Mouse (Mus musculus): Measurements from ENCODE around the gene Ptprd. TPM values are rescaled to one million over a fixed set of nuclear protein-coding genes. Genes with fewer than 3 reads are reported as not detected.

Ptprd gene
- polyA plus RNA-seq, 1 experiment from 2014 or later = 5.6 TPM

DNA sequence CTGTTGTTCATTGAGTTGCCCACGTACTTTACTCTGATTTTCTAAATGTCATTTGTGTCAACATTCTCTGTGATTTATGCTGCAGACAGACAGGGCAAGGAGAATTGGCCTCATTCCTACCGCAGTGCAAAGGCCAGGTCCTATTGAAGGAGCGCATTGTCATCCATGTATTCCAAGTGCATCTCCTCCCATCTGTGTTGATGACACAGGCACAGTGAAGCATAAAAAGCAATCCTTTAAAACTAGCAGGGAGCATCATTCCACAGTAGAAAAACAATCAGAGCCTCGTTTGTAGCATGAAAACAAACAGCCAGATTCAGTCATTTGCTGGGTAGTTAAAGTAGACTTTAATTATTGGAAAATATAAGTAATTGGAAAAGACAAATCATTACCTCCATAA lies 960.6 kb downstream of the Ptprd start:
- H3K9ac ChIP-seq (ENCODE audit: low read length) = no peak overlapping the region
- no peak for TF ChIP-seq EP300 (optimal IDR thresholded peaks at IDR 0.05)
- TF ChIP-seq CTCF (IDR thresholded peaks at IDR 0.05; ENCODE audit: low read depth) = no peak
- H3K27ac ChIP-seq (replicated peaks) = no peak overlapping the region
- ATAC-seq (ENCODE audit: low FRiP score, low TSS enrichment) (no peak), DNase-seq (ENCODE audit: low spot score) (no peak)
- no peak overlapping the region for H3K4me3 ChIP-seq (ENCODE audit: low read depth, low read length)
- no peaks in the 10 kb centered on the region for H3K27me3 ChIP-seq (ENCODE audit: control insufficient read depth, insufficient read depth, low read length)
- WGBS = 53% methylated on average over 4 of the region's 4 CpGs
- H3K9me3 ChIP-seq (ENCODE audit: control insufficient read depth, low read length) = no peaks in the 10 kb centered on the region
- no peaks in the 10 kb centered on the region for H3K4me1 ChIP-seq (replicated peaks; ENCODE audit: control insufficient read depth, insufficient read depth)
- H3K4me2 ChIP-seq (replicated peaks; ENCODE audit: low read depth) = no peak overlapping the region
- H3K36me3 ChIP-seq (ENCODE audit: control insufficient read depth, insufficient read depth, low read length) = no peaks in the 10 kb centered on the region

DNA sequence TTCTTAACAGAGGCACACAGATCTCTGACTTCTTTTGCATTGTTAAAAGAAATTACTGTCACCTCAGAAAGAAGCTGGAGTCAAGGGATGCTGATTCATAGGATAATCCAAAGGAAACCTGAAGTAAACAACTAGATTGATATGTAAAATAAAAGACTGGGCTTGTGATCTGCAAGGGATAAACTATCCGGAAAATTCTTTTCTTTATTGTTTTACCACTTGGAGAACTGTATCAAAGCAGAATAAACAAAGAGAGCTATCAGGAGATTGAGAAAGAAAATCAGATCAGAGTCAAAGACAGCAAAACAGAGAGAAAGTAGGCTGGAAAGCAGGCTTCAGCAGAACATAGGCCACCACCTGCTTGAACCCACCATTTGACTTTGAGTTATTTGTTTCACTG lies 962.0 kb downstream of the Ptprd start:
- H3K27me3 ChIP-seq (ENCODE audit: control insufficient read depth, insufficient read depth, low read length) = no peaks in the 10 kb centered on the region
- no peaks in the 10 kb centered on the region for H3K9me3 ChIP-seq (ENCODE audit: control insufficient read depth, low read length)
- WGBS = 11% methylated on average over 1 of the region's 1 CpGs
- no peak overlapping the region for H3K4me2 ChIP-seq (replicated peaks; ENCODE audit: low read depth)
- H3K27ac ChIP-seq (replicated peaks) = no peak overlapping the region
- H3K4me3 ChIP-seq (ENCODE audit: low read depth, low read length) = no peak overlapping the region
- no peak overlapping the region for H3K9ac ChIP-seq (ENCODE audit: low read length)
- H3K4me1 ChIP-seq (replicated peaks; ENCODE audit: control insufficient read depth, insufficient read depth) = no peaks in the 10 kb centered on the region
- no peak for TF ChIP-seq CTCF (IDR thresholded peaks at IDR 0.05; ENCODE audit: low read depth)
- TF ChIP-seq EP300 (optimal IDR thresholded peaks at IDR 0.05) = no peak
- DNase-seq (ENCODE audit: low spot score) (no peak), ATAC-seq (ENCODE audit: low FRiP score, low TSS enrichment) (no peak)
- no peaks in the 10 kb centered on the region for H3K36me3 ChIP-seq (ENCODE audit: control insufficient read depth, insufficient read depth, low read length)

GRCm38 (mm10) chr4:77248918-77249317 lies 962.8 kb downstream of the Ptprd start:
- Histone ChIP-seq H3K9ac (ENCODE audit: low read length) (no peak overlapping the region), H3K36me3 (ENCODE audit: control insufficient read depth, insufficient read depth, low read length) (no peaks in the 10 kb centered on the region), H3K9me3 (ENCODE audit: control insufficient read depth, low read length) (no peaks in the 10 kb centered on the region), H3K4me2 (replicated peaks; ENCODE audit: low read depth) (no peak overlapping the region), H3K4me1 (replicated peaks; ENCODE audit: control insufficient read depth, insufficient read depth) (no peaks in the 10 kb centered on the region), H3K27ac (replicated peaks) (no peak overlapping the region), H3K27me3 (ENCODE audit: control insufficient read depth, insufficient read depth, low read length) (no peaks in the 10 kb centered on the region), H3K4me3 (ENCODE audit: low read depth, low read length) (no peak overlapping the region)
- ATAC-seq (ENCODE audit: low FRiP score, low TSS enrichment) (no peak), DNase-seq (ENCODE audit: low spot score) (no peak)
- WGBS = 30% methylated on average over 1 of the region's 1 CpGs
- TF ChIP-seq CTCF (IDR thresholded peaks at IDR 0.05; ENCODE audit: low read depth) (no peak), EP300 (optimal IDR thresholded peaks at IDR 0.05) (no peak)

DNA sequence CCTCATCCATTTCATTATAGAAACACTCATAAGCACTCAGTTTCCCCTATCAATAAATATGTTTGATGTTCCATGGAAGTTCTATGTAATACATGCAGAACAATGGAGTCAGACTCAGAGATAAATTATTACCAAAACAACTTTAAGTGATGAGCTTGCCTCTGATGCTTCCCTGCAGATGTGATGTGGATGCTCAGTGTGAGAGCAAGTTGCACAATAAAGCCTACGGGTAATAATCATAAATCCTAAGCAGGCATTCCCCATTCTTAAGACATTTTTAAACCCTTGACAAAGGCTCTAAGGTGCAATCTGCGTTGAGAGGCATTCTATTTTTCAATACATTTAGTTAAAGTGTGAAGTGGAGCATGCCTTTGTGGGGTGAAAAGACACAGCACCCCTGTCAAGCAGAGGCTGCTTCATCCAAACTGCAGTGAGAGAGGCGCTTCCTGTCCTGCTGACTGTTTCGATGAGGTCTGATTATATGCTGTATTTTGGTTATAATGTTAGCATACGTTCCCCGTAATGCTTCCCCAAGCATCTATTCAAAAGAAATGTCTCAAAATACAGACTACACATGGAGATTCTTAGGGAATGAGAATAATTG lies 969.8 kb downstream of the Ptprd start:
- H3K9ac ChIP-seq (ENCODE audit: low read length) = no peak overlapping the region
- 70% methylated on average over 6 of the region's 6 CpGs for WGBS
- H3K27ac ChIP-seq (replicated peaks) = no peak overlapping the region

DNA sequence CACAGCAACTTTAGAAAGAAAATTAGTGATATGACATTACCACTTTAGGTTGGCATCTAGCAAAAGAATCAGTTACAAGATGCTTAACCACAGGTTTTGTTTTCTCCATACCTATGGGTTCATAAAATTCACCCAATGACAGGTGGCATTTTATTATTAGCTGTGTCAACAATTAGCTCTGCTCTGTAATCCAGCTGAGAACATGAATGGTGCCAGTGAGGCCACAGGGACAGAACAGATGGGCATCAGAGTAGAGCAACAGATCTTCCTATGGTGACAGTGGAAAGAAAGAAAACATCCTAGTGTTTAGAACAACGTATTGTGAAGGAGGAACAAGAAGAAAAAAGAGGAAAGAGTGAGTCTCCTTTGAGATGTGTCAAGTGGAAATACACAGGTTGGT lies 973.6 kb downstream of the Ptprd start:
- Histone ChIP-seq H3K36me3 (ENCODE audit: control insufficient read depth, insufficient read depth, low read length) (no peaks in the 10 kb centered on the region), H3K4me1 (replicated peaks; ENCODE audit: control insufficient read depth, insufficient read depth) (no peaks in the 10 kb centered on the region), H3K4me3 (ENCODE audit: low read depth, low read length) (no peak overlapping the region), H3K27ac (replicated peaks) (no peak overlapping the region), H3K4me2 (replicated peaks; ENCODE audit: low read depth) (no peak overlapping the region), H3K27me3 (ENCODE audit: control insufficient read depth, insufficient read depth, low read length) (no peaks in the 10 kb centered on the region), H3K9ac (ENCODE audit: low read length) (no peak overlapping the region), H3K9me3 (ENCODE audit: control insufficient read depth, low read length) (no peaks in the 10 kb centered on the region)
- ATAC-seq (ENCODE audit: low FRiP score, low TSS enrichment) = no peak
- WGBS = 62% methylated on average over 1 of the region's 1 CpGs
- TF ChIP-seq EP300 (optimal IDR thresholded peaks at IDR 0.05) (no peak), CTCF (IDR thresholded peaks at IDR 0.05; ENCODE audit: low read depth) (no peak)
- DNase-seq (ENCODE audit: low spot score) = no peak

More for the DNA sequence above, 969.8 kb downstream of the Ptprd start:
- TF ChIP-seq EP300 (optimal IDR thresholded peaks at IDR 0.05) (no peak), CTCF (IDR thresholded peaks at IDR 0.05; ENCODE audit: low read depth) (no peak)
- Histone ChIP-seq H3K4me1 (replicated peaks; ENCODE audit: control insufficient read depth, insufficient read depth) (no peaks in the 10 kb centered on the region), H3K36me3 (ENCODE audit: control insufficient read depth, insufficient read depth, low read length) (no peaks in the 10 kb centered on the region), H3K27me3 (ENCODE audit: control insufficient read depth, insufficient read depth, low read length) (no peaks in the 10 kb centered on the region), H3K9me3 (ENCODE audit: control insufficient read depth, low read length) (no peaks in the 10 kb centered on the region), H3K4me2 (replicated peaks; ENCODE audit: low read depth) (no peak overlapping the region), H3K4me3 (ENCODE audit: low read depth, low read length) (no peak overlapping the region)
- ATAC-seq (ENCODE audit: low FRiP score, low TSS enrichment) (no peak), DNase-seq (ENCODE audit: low spot score) (no peak)

DNA sequence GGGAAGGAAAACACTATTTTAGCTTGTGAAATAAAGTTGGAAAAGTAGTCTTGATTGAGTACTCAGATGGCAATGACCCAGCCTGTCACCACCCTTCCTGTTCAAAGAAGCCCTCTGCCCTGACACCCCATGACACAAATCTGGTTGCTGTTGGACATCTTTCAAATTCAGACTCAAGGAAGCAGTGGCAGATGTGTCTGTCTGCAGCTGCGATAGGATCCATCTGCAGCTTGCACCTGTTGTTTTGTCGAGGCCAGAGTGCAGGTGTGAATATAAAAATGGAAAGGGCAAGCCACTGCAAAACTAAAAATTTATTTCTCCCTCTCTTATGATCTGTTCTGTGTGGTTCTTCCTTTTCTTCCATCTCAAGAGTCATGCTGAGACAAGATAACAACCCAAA lies 978.5 kb downstream of the Ptprd start:
- no peak for DNase-seq (ENCODE audit: low spot score)
- Histone ChIP-seq H3K36me3 (ENCODE audit: control insufficient read depth, insufficient read depth, low read length) (no peaks in the 10 kb centered on the region), H3K27me3 (ENCODE audit: control insufficient read depth, insufficient read depth, low read length) (no peaks in the 10 kb centered on the region), H3K9ac (ENCODE audit: low read length) (no peak overlapping the region), H3K4me2 (replicated peaks; ENCODE audit: low read depth) (no peak overlapping the region), H3K4me1 (replicated peaks; ENCODE audit: control insufficient read depth, insufficient read depth) (no peaks in the 10 kb centered on the region), H3K4me3 (ENCODE audit: low read depth, low read length) (no peak overlapping the region), H3K27ac (replicated peaks) (no peak overlapping the region), H3K9me3 (ENCODE audit: control insufficient read depth, low read length) (no peaks in the 10 kb centered on the region)
- no peak for TF ChIP-seq EP300 (optimal IDR thresholded peaks at IDR 0.05)
- TF ChIP-seq CTCF (IDR thresholded peaks at IDR 0.05; ENCODE audit: low read depth) = no peak
- 71% methylated on average over 2 of the region's 2 CpGs for WGBS
- no peak for ATAC-seq (ENCODE audit: low FRiP score, low TSS enrichment)

Data from stomach, postnatal 0 days (tissue).